Mouse (Mus musculus): ENCODE data around the gene Htra1.

DNA sequence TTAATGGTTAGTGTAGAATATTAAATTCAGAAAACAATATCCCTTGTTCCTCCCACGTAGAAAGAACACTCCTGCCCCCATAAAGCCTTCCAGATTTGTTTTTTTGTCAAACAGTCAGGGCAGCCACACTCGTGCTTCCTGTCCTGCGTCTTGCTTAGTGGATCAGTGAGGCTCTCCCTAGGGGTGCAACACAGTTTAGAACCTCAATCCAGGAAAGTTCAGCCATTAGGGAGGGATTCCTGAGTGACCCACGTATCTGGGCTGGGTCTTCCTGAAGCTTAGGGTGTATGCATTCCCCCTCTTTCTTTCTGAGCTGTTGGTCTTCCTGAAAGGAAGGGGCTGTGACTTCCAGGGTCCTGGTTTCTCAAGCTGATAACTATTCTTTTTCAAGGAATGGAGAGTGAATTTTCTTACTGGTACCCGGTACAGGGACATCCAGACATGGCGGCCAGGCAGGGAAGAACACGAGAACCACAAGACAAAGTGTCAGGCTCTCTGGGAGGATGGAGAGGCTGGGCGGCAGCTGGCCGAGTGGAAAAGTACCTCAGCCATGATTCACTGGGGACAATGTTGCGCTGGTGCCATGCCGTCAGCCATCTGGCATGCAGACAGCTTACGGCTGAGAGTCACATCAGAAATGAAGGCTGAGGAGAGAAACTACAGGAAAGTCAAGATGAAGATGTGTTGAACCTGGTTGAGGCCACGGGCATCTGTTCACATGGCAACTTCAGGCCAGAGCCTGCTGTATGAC lies 12.8 kb upstream of the Htra1 start:
- TF ChIP-seq POLR2A (IDR thresholded peaks at IDR 0.05; ENCODE audit: insufficient read depth, low read length) (no peak), CTCF (IDR thresholded peaks at IDR 0.05; ENCODE audit: low read depth, low read length) (no peak)
